Mouse (Mus musculus) brain, embryonic 14.5 days (tissue): Measurements from ENCODE around the gene Vac14. TPM values are rescaled to one million over a fixed set of nuclear protein-coding genes. Genes with fewer than 3 reads are reported as not detected.

Experiments used
- DNase-seq: peaks from one replicate; pipeline ENCODE4 v3.0.0-alpha.2; 2011; ENCODE audit warnings: low read depth
- CTCF ChIP-seq: fragments of 200-500 bp; IDR thresholded peaks from 2 replicates; pipeline ENCODE4 v1.5.1; 2012; ENCODE audit warnings: inconsistent platforms, mild to moderate bottlenecking, moderate library complexity, borderline replicate concordance; ENCODE audit not compliant: insufficient read depth, insufficient read length; ENCODE audit errors: extremely low read depth
- POLR2A ChIP-seq: fragments of 200-500 bp; IDR thresholded peaks from 2 replicates; pipeline ENCODE4 v1.6.1; 2012; ENCODE audit warnings: mild to moderate bottlenecking, inconsistent platforms, borderline replicate concordance; ENCODE audit not compliant: poor library complexity, insufficient read depth, insufficient read length, severe bottlenecking; ENCODE audit errors: extremely low read depth
- polyA plus RNA-seq: library from polyadenylated mRNA; depleted of rRNA; stranded (reverse); fragments of >200 nt; gene quantifications from 2 replicates; pipeline ENCODE4 v1.2.3, GENCODE M21; 2012

Gene Vac14
- polyA plus RNA-seq, 1 experiment: 45.9 TPM

GRCm38 (mm10) chr8:110673168-110673567 lies 54.8 kb downstream of the Vac14 start:
- TF ChIP-seq CTCF: no peak
- no peak for TF ChIP-seq POLR2A
- DNase-seq: no peak

GRCm38 (mm10) chr8:110674589-110674988 lies 56.2 kb downstream of the Vac14 start:
- TF ChIP-seq CTCF: no peak
- TF ChIP-seq POLR2A: no peak
- DNase-seq: no peak

GRCm38 (mm10) chr8:110676702-110677101 lies 58.3 kb downstream of the Vac14 start:
- DNase-seq: peak; percentile 15
- no peak for TF ChIP-seq CTCF
- no peak for TF ChIP-seq POLR2A

- no peak for DNase-seq
- no peak for TF ChIP-seq POLR2A
- no peak for TF ChIP-seq CTCF
These were observed 58.8 kb downstream of the Vac14 start for GRCm38 (mm10) chr8:110677174-110677660.

GRCm38 (mm10) chr8:110678989-110679388 lies 60.6 kb downstream of the Vac14 start:
- no peak for DNase-seq
- TF ChIP-seq POLR2A (no peak), CTCF (no peak)

GRCm38 (mm10) chr8:110687726-110688125 lies 69.3 kb downstream of the Vac14 start:
- peak; percentile 66 for DNase-seq
- TF ChIP-seq CTCF (no peak), POLR2A (no peak)

GRCm38 (mm10) chr8:110689961-110690360 lies 71.6 kb downstream of the Vac14 start:
- no peak for DNase-seq
- TF ChIP-seq CTCF (no peak), POLR2A (no peak)

GRCm38 (mm10) chr8:110694226-110694625 lies 75.8 kb downstream of the Vac14 start:
- DNase-seq: no peak
- TF ChIP-seq CTCF (no peak), POLR2A (no peak)

GRCm38 (mm10) chr8:110694826-110695225 lies 76.4 kb downstream of the Vac14 start:
- DNase-seq: peak; percentile 37

GRCm38 (mm10) chr8:110695431-110695830 lies 77.0 kb downstream of the Vac14 start:
- DNase-seq: no peak
- no peak for TF ChIP-seq CTCF
- TF ChIP-seq POLR2A: no peak

More at GRCm38 (mm10) chr8:110694826-110695225, 76.4 kb downstream of the Vac14 start:
- TF ChIP-seq POLR2A (no peak), CTCF (no peak)

GRCm38 (mm10) chr8:110696051-110696450 lies 77.7 kb downstream of the Vac14 start:
- no peak for DNase-seq
- no peak for TF ChIP-seq CTCF
- TF ChIP-seq POLR2A: no peak

- TF ChIP-seq POLR2A: no peak
- TF ChIP-seq CTCF: no peak
- no peak for DNase-seq
These were observed 79.2 kb downstream of the Vac14 start for GRCm38 (mm10) chr8:110697571-110697970.

GRCm38 (mm10) chr8:110698098-110698497 lies 79.7 kb downstream of the Vac14 start:
- no peak for DNase-seq
- TF ChIP-seq POLR2A: no peak
- TF ChIP-seq CTCF: no peak

- TF ChIP-seq POLR2A: no peak
- no peak for TF ChIP-seq CTCF
- no peak for DNase-seq
These were observed 81.1 kb downstream of the Vac14 start for GRCm38 (mm10) chr8:110699501-110699900.
